Mouse (Mus musculus): ENCODE data around the gene Dctn1.

The Dctn1 gene

DNA sequence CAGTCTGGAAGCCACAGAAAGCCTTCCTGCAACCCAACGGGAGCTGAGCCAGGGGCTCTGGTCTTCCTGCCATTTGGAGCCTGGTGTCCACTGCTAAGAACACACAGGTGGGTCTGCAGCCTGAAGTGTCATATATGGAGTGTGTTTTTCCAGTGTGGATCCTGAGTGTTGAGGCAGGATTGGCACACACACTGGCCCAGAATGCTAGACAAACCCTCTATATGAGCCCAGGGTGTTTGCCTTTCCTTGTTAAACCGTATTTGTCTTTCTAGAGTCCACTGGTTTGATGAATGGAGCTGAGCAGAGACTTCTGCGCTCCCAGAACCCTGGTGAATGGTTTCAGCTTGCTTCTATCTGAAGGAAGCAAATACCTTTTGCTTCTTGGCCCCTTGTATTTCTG, 54.1 kb downstream of the Dctn1 start, which contains the start of gene Slc4a5:
Gene Slc4a5, plus strand, starts transcription at position 15 of the 400 bp plus-strand sequence.
- no peak for DNase-seq (ENCODE audit: low spot score in 2 of 2)

DNA sequence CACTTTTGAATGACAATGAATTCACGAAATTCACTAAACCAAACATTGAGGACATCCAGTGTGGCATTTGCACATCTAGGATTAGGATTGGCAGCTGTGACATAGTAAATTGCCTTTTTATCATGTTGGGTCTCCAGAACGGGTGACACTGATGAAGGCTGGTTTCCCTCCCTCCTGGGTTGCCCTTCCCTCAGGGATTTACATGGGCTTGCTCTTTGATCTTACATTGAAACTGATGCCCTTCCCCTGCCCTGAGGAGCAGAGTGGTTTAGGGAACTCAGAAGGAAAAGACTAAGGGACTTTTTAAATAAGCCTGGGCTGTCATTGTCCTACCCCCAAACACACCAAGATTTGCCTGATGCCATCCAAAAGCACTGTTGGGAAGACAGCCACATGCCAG, 65.8 kb downstream of the Dctn1 start:
- no peak for DNase-seq (ENCODE audit: low spot score in 2 of 2)

DNA sequence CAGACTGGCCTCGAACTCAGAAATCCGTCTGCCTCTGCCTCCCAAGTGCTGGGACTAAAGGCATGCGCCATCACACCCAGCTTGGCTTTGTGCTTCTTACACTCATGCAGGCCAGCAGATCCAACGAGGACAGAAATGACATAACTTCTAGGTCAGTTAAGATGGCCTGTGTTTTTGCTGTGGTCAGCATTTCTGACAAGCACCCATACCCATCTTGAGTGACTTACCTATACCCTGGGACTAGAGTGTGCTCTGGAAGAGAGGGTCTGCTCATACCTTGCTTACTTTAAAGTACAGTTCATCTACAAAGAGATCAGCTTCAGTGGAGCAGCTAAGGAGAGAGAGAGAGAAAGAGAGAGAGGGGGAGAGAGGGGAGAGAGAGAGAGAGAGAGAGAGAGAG, 67.6 kb downstream of the Dctn1 start:
- no peak for DNase-seq (ENCODE audit: low spot score in 2 of 2)

DNA sequence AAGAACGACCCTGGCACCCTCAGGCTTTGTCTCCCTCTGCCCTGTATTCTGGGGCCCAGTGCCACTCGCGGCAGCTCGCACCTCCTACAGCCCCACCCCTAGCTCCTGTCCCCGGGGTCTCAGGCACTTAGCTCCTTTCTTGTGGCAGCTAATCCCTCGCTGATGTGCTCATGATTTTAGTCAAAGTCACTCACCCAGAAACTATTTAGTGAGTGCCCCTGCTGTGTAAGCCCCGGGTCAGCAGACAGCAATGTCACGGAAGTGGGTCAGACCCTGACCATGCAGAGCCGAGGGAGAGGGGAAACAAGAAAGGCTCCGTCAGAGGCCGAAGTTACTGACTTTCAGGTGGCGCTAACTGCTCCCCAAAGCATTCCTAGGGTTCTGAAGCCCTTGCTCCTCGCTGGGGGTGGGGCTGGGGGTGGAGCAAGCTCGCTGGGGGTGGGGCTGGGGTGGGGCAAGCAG, 68.6 kb downstream of the Dctn1 start:
- no peak for DNase-seq (ENCODE audit: low spot score in 2 of 2)

DNA sequence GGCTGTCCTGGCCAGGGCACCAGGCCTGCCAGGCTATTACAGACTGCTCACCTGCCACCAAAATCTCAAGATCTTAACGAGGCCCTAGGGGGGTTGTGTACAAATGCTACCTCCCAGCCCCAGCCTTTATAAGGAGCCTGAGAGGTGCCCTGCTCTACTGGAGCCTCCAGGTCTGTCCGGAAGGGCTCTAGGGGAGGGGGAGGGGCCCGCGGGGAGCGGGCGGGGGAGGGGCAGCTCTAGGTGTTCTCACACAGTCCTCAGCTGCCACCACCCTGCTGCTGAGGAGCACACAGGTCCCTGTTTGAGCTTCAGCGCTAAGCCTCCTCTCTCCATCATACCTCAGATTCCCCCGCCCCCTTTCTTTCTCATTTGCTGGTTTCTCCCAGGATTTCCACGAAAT, 71.4 kb downstream of the Dctn1 start:
- no peak for DNase-seq (ENCODE audit: low spot score in 2 of 2)

DNA sequence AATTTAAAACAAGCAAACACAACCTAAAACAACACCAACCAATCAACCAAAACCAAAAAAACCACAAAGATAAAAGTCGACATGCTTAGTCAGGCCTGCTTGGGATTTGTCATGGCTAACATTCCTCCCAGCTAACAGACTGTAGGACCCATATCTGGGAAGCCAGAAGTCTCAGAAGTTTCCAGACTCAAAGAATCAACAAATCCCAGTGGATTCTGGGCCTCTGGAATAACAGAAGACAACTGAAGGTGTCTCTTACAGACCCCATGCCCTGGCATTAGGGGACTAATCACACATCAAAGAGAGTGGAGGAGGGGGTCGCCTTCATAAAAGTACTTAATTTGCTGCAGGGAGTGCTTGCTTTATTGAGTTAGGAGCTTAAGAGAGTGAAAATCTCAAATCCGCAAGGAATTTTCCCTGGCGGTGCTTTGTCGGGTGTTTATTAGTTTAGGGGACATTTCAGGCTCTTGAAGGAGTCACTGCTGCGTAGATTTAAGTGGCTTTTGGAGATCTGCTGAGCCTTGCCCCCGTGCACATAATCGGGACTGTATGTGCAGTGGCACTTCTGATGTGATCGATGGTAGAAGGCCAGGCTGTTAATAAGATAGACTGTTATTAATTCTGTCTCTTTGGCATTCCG, 78.8 kb downstream of the Dctn1 start:
- DNase-seq (ENCODE audit: low spot score in 2 of 2), result no peak

DNA sequence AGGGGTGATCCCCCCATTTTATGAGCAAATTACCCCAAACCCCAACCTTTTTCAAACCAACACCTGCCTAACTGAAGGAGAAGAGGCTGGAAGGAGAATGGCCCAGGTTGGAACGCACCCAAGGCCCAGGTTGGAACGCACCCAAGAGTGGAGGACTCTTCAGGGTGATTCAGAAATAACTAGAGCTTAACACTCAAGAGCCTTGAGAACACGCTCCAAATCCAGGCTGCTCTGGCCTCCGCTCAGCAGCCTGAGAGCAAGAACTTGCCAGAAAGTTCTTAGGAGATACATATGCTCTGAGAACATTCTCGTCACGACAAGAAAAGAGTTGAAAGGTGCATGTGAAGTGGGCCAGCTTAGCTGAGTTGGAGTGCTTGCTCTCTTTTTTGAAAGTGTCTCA, 79.4 kb downstream of the Dctn1 start:
- DNase-seq (ENCODE audit: low spot score in 2 of 2), result peak in 1 of 2 experiments; percentile 19

DNA sequence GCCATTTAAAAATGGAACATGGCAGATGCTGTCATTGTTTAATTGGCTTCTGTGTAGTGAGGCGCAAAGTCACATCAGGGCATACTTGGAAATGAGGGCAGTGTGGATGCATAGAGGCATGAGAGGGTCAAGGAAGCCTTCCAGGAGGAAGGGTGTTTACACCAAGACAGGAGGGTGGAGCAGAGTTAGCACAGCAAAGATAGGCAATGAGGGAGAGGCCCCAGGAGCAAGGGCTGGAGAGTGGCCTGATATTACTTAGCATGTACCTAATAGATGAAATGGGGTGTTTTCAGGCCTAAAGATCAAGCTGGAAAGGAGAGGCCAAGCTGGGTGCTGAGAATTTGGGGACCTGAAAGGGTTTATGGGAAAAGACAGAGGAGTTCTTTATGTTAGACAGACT, 80.3 kb downstream of the Dctn1 start:
- DNase-seq (ENCODE audit: low spot score in 2 of 2), result no peak

DNA sequence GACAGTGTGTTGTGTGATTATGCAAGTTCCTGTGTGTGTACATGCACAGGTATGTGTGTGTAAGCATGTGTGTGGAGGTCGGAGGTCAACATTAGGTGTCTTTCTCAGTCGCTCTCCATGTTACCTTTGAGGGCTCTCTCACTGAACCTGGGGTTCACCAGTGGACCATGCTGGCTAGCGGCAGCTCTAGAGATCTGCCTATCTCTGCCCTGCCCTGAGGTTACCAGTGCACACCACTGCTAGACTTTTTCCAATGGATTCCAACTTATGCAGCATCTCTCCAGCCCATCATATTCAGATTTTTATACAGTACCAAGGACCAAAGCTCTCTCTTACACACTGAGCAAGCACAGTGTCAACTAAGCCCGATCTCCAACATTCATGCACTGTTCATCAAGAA, 81.0 kb downstream of the Dctn1 start:
- no peak for DNase-seq (ENCODE audit: low spot score in 2 of 2)

DNA sequence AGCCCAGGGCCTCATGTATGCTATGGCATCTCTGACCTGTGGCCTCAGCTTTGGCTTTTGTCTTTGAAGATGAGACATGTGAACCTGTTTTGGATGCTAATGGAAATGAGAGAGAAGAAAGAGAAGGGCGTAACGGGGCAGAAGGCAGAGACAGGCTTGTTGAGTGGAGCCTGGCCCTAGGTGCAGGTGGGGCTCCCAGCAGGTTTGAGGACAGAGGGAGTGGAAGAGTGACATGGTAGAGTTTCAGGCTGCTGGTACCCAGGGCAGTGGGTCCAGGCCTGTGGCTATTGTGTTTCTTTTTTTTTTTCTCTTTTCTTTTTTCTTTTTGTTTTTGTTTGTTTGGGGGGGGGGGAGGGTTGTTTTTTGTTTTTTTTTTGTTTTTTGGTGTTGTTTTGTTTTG, 81.4 kb downstream of the Dctn1 start:
- DNase-seq (ENCODE audit: low spot score in 2 of 2), result no peak
